Mouse (Mus musculus) MN1 (cell line): Measurements from ENCODE around the gene Apba3.

Experiments used
- DNase-seq: peaks from one replicate; pipeline ENCODE4 v3.0.0-alpha.2; 2016; ENCODE audit warnings: low spot score

The Apba3 gene

GRCm38 (mm10) chr10:81306837-81307682 lies 40.3 kb downstream of the Apba3 start:
- DNase-seq = no peak

GRCm38 (mm10) chr10:81309571-81309970 lies 42.8 kb downstream of the Apba3 start:
- DNase-seq = no peak

DNA sequence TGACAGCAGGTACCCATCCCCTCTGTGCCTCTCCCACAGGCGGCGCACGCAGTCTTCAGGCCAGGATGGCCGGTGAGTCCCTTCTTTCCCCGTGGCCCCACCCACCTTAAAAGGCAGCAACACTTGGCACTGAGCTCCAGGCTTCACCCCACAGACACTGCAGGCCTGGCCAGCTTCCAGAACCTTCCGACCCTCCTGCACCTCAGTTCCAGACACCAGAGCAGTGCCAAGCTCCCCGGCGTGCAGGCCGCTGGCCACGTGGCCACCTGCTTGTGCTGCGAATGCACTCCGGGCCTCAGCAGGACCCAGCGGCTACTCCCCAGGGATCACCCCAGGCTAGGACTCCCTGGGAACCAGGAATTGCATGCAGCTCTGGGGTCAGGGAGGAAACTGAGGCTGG lies 46.8 kb downstream of the Apba3 start:
- peak; percentile 76 for DNase-seq

DNA sequence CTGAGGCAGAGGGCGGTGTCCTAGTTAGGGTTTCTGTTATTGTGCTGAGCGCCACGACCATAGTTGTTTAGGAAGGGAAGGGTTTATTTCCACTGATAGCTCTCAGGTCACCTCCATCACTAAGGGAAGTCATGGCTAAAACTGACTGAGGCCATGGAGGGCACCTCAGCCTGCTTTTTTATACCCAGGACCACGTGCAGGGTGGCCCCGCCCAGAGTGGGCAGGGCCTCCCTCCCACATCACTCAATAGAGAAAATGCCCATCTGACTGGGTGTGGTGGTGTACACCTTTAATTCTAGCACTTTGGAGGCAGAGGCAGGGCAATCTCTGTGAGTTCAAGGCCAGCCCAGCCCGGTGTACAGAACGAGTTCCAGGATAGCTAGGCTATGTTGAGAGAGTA lies 47.4 kb downstream of the Apba3 start:
- no peak for DNase-seq

DNA sequence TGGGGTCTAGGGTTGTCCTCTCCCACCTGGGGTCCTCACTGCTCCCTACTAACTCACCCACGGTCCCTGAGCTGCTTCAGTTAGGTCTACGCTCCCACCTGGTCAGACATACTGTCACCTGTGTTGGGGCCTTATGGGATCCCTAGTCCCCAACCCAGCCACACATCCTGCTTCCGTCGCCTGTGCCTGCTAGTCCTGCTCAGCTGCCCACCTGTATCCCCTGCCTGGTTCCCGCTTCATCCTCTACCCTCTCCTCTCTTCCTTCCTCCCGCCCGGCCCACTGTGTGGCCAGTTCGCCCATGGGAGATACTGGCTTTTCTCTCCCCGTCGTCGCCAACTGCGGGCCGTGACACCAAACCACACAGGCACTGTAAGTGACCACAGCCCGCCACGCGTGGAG lies 48.8 kb downstream of the Apba3 start:
- no peak for DNase-seq

DNA sequence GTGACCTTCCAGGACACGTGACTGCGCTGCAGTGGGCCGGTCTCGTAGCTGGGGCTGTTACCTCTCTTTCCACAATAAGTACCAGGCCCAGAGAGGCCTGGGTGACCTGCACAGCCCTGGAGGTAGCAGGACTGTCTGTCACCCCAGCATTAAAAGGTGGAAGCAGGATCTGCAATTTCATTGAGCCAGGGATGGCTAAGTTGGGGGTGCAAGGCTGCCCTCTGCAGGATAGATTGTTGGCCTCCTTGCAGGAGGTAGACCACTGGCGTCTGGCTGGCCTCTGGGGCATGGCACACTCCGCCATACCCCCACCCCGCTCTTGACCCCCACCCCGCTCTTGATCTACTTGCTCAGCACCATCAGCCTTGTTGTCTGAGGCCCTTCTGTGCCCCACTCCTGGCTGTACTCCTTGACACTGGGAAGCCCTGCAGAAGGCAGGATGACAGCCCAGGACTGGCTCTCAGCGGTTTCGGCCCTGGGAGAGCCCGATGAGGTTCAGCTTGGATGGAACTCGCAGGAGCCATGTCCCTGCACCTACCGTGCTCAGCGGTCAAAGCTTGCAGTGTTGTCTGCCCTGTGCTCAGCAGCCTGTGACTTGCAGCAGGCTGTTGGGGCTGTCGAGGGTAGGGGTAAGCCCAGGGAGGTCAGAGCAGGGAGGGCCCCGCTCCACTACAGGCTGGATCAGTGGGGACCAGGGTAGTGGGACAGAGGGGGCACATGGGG lies 49.7 kb downstream of the Apba3 start:
- DNase-seq = peak; percentile 56

DNA sequence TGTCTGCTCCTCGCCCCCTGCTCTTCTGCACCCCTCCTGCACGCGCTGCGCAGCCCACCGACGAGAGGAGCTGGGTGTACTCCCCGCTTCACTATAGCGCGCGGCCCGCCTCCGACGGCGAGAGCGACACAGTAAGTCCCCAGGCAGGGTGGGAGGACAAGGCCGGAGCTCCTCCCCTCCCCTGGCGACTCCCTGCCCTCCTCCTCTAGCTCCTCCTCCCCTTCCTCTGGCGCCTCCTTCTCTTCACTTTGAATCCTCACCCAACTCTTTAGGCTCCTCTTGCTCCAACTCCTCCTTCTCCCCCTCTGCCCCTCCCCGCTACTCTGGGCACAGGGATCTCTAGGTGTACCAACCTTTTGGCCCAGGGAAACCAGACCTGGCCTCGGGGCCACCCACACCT lies 50.5 kb downstream of the Apba3 start:
- DNase-seq = no peak

GRCm38 (mm10) chr10:81318589-81319329 lies 52.0 kb downstream of the Apba3 start:
- peak; percentile 75 for DNase-seq

- peak; percentile 67 for DNase-seq
Measured at GRCm38 (mm10) chr10:81319330-81319699, 52.6 kb downstream of the Apba3 start.

- peak; percentile 98 for DNase-seq
Measured at GRCm38 (mm10) chr10:81319741-81320549, 53.2 kb downstream of the Apba3 start.

GRCm38 (mm10) chr10:81320550-81321347 lies 54.0 kb downstream of the Apba3 start, which contains the start of gene Cactin:
Cactin (plus strand) TSS chr10:81321103.
- peak; percentile 100 for DNase-seq

DNA sequence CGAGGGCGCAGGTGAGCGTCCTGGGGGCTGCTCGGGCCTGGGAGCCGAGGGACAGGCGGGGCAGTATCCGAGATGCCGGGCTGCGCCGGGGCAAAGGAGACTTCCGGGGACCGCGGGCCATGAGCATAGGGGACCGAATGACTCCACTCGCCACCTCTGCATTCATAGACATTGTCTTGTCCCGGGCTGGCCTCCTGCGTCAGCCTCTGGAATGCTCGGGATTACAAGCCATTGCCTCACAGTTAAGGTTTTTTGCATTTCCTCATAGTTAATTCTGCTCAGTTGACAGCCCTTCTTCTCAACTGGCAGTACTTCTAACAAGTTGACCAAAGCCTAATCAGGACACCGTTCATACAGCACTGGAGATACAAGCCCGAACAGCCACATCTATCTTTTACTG lies 54.7 kb downstream of the Apba3 start:
- DNase-seq = peak; percentile 82

- DNase-seq = peak; percentile 63
Measured at GRCm38 (mm10) chr10:81322444-81322843, 55.7 kb downstream of the Apba3 start.
